Mouse (Mus musculus) lung, postnatal 4 days (tissue): ENCODE measurements around the gene Nt5c.
"Not testable (repeated sequence)": the region's sequence is repeated elsewhere in the genome, so short reads cannot be mapped to it uniquely, and the experiment has no call there.

ENCODE experiments used
- DNase-seq, 2 experiments: peaks; one replicate each; pipeline ENCODE4 v3.0.0; 2021

Nt5c gene

DNA sequence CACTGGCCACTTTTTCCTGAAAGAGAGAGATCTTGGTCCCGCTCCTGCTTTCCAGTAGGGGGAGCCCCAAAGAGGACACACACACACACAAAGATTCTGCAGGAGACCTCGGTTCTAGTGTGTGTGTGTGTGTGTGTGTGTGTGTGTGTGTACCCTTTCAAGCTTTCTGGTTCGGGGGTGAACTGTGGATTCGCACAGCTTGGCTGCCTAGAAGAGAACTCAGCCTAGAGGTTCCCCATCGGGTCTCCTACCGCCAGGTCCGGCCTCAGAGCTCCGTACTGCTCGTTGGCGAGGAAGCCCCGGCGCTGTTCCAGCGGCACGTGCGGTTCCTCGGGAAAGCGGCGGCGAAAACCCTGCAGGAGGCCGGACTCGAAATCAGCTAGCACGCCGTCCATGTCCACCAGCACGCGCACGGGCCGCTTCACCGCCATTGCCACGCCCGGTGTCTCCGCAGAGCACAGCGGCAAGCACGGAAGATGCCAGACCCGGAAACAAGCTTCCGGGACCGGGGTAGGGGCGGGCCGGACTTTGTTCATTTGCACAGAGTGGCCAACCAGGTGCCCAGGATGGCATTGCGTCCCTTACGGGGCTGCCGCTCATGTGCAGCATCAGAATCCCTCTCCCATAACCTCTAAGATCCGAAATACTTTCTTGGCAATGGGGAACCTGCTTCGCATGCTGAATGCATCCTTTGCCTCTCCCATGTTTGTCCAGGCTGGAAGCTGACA lies at the start of gene Nt5c:
TSS of gene Nt5c (minus strand) at position 507 of the 728 bp plus-strand sequence.
- peak; percentile 87 to 89 for DNase-seq

DNA sequence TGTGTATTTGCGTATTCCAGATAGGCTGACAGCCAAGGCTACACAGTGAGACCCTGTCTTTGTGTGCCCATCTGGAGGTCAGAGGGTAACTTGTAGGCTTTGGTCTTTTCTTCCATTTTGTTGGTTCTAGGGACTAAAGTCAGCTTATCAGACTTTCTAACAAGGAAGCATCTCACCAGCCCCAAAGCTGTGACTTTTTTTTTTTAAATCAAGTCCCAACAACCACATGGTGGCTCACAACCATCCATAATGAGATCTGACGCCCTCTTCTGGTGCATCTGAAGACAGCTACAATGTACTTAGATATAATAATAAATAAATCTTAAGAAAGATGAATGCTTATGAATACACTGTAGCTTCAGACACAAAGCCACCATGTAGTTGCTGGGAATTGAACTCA lies 46.4 kb upstream of the Nt5c start:
- DNase-seq: no peak

DNA sequence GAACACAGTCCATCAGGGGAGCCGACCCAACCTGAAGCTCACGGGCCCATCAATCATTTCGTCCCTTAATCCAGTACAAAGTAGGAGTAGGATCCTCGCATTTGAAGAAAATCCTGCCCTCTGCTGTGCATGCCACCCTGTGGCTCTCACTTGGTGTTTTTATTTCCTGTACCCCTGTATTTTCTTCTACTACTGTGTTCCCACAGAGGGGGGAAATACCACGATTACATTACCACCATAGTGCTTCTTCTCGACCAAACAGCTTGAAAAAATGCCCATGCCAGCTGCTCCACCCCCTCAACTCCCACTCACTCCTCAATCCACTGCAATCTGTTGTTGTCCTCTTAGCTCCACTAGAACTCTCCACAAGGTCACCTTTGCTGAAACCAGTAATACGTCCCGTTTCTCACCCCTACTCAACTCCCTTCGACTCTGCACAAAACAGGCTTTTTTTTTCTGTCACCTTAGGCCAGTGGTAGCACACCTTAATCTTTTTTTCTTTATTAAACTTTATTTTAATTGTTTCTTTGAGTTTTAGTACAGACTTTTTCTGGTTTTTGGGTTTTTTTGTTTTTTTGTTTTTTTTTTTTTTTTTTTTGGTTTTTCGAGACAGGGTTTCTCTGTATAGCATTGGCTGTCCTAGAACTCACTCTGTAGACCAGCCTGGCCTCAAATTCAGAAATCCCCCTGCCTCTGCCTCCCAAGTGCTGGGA lies 45.4 kb upstream of the Nt5c start:
- no peak for DNase-seq

DNA sequence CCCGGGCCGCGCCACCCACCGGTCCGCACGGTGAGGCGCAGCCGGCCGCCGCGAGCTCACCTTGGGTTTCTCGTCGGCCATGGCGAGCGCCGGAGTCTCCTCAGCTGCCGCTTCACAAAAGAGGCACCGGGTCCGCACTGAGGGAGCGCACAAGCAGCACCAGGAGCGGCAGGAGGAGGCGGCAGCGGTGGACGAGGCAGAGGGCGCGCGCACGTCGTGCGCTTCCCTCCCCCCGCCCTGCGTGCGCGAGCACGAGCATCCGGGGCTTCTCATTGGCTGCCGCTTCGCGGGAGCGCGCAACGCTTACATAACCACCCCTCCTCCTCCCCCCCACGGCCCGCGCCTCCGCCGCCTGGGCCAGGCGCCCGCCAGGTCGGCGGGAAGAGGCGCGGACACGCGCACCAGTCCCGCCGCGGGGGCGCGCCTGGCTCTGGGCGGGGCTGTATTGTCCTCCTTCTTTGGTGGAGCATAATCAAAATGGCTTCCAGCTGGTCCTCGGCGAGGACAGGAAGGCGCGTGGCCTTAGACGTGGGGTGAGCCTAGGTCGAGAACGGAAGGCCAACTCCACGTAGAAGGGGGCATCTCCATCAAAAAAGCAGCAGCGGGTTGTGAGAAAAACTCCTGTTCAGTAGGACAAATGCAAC lies 44.5 kb upstream of the Nt5c start, which contains the start of gene Sumo2:
TSS of gene Sumo2 (minus strand) at position 239 of the 644 bp plus-strand sequence.
- peak; percentile 99 for DNase-seq

GRCm38 (mm10) chr11:115535401-115536037 lies 43.9 kb upstream of the Nt5c start:
- DNase-seq: peak; percentile 76 to 89

DNA sequence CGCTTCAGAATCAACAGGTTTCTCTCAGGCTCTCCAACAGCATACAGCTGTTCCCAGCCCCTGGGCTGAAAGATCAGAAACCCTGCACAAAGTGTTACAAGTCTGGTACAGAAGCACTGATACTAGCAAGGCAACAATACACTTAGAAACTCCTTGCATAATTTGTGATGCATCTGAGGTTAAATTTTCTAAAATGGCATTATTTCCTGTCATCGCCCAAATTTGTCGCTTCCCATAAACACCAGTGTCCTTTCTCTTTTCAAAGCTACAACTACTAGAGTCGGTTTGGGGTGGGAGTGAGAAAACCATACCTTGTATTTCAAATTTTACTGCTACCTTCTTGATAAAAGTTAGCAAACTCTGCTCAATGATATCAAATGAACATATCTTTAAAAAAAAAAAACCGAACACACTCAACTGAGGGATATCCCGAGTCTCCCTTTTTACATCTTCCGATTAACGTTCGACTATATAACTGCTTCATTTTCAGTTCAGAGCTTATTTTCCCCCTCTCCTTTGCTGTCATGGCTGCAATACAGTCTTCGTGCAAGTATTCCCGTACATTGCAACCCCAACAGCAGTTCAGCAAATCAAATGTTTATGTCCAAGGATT lies 43.2 kb upstream of the Nt5c start:
- DNase-seq: no peak

GRCm38 (mm10) chr11:115526446-115526845 lies 34.8 kb upstream of the Nt5c start:
- not testable (repeated sequence) for DNase-seq

DNA sequence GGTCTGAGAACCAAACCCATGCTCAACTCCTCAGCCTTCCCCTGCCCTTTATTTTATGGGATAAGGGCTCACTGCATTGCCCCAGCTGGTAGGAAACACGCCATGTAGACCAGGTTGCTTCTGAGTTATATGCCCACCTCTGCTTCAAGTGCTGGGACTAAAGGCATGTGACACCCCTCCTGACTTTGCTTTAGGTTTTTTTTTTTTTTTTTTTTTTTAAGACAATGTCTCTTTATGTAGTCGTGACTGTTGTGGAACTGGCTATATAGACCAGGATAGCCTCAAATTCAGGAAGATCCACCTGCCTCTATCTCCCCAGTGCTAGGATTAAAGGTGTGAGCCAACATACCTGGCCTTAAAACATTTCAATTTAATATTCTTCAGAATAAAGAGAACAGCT lies 31.0 kb upstream of the Nt5c start:
- no peak for DNase-seq

DNA sequence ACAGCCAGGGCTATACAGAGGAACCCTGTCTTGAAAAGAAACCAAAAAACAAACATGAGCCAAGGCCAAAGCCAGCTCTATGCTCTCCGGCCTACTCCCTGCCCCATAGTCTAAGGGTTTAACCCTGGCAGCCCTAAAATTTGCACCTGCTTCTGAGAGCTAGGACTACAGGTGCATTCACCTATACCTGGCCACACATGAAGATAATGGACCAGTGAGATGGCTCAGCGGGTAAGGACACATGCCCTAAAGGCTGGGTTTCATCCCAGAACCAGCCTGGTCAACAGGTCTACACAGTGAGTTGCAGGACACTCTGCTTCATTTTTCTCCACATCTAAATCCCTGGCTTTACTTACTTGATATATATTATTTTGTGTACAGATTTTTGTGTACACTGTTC lies 30.6 kb upstream of the Nt5c start:
- DNase-seq: no peak

- DNase-seq: no peak
Measured at GRCm38 (mm10) chr11:115521080-115521479, 29.4 kb upstream of the Nt5c start.

GRCm38 (mm10) chr11:115520218-115520617 lies 28.6 kb upstream of the Nt5c start:
- no peak for DNase-seq

- DNase-seq: no peak
Measured at GRCm38 (mm10) chr11:115519581-115519980, 27.9 kb upstream of the Nt5c start.

GRCm38 (mm10) chr11:115518693-115519092 lies 27.0 kb upstream of the Nt5c start:
- no peak for DNase-seq

GRCm38 (mm10) chr11:115516942-115517341 lies 25.3 kb upstream of the Nt5c start:
- no peak for DNase-seq

DNA sequence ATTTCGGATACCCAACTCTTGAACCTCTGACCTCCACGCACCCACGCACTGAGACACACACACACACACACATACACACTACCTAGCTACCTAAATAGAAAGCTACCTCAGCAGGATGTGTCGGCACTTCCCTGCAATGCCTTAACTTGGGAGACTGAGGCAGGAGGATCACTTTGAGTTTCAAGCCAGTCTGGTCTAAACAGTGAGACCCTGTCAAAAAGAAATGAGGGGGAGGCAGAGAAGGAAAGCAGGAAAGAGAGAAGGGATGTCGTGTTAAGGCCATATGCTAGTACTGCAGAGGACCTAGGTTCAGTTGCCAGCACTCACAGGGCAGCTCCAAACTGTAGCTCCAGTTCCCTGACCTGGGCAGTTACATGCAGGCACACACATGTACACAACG lies 23.4 kb upstream of the Nt5c start:
- DNase-seq: no peak

DNA sequence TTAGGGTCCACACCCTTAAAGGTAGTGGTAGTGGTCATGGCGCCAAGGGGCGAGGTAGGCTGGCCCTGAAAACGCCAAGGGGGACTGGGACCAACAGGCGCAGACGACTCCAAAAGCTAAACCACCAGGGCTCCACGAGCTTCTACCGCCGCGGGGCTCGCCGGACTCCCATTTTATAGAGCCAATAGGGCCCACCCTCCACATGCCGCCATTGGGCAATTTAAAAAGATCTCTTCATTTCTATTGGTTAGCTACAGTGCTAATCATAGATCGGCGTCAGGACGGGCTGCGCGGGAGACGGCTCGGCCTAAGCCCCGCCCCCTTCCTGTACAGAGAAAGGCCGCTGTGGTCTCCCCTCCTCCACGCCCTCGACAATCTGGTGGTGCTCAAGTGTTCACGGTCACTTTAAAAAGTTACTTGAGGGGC lies 22.6 kb upstream of the Nt5c start, which contains the start of gene Jpt1:
TSS of gene Jpt1 (minus strand) at position 150 of the 426 bp plus-strand sequence.
- peak; percentile 97 to 98 for DNase-seq

DNA sequence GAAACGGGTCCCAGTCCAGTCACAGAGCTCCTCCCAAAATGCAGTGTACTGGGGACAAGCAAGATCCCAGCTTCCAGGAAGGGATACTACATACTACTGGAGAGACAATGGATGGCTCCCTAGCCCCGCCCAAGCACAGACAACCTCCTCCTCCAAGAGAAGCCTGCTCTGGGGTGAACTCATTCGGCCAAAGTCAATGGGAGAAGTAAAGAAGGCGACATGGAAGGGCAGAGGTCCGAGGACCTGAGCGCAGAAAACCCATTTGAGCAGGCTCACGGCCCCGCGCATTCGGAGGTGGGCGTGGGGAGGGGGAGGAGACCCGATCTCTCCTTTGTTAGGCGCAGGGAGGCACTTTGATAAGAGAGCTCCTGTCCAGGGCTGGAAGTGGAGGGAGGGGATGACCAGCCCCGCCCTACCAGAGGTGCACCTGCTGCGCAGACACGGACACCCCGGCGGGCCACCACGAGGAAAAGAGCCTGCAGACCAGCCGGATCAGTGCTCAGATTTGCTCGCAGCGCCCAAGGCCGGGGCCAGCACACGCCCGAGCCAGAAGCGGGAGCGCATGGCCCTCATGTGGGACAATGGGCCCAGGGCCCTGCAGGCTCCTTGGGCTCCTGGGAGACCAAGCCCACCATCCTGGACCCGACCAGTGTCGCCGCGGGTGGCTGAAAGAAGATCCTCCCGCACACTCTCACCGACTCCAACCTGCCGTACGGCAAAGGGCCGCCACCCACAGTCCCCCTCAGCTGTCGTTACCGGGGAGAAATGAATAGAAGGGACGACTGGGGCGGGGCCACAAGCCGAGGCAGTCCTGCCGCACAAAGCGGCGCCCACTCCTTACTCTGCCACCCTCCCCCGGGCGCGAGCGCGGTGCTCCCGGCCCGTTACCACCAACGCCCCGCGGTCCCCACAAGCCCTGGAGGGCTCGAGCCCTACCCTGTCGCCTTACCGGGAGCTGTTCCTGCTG lies 21.9 kb upstream of the Nt5c start:
- peak; percentile 57 to 59 for DNase-seq

DNA sequence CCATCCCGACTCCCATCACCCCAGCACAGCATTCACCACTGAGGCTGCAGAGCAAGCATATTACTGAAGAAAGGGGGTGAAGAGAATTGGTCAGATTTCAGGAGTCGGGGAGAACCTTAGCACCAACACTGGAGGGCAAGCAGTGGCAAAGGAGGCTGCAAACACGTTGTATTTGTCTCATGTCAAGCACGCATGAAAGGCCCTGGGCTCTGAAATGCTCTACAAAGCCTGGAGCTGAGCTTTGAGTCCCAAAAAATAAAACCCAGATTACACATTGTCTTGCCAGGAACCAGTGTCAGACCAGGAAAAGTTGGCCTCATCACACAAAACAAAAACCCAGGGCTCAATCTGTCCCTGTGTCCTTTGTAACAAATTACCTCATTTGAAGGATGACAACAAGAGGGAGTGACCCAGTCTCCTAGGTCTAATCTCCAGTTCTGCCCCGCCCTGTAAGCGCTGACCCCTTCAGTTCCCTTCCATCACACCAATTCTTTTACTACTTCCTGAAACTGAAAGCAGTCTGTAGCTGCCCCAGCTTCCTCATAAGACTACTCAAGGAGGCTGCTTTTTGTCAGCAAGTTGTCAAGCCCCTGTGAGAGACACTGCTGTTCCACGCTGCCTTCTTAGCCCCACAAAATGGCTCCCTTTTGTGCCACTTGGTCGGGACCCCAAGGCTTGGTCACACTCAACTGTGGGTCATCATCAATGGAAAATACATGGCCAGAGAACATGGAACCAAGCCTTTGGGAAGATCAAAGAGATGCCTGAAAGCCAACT lies 20.9 kb upstream of the Nt5c start:
- DNase-seq: peak; percentile 50 to 53

GRCm38 (mm10) chr11:115512004-115512403 lies 20.3 kb upstream of the Nt5c start:
- no peak for DNase-seq

- no peak for DNase-seq
Measured at GRCm38 (mm10) chr11:115511121-115511520, 19.5 kb upstream of the Nt5c start.

DNA sequence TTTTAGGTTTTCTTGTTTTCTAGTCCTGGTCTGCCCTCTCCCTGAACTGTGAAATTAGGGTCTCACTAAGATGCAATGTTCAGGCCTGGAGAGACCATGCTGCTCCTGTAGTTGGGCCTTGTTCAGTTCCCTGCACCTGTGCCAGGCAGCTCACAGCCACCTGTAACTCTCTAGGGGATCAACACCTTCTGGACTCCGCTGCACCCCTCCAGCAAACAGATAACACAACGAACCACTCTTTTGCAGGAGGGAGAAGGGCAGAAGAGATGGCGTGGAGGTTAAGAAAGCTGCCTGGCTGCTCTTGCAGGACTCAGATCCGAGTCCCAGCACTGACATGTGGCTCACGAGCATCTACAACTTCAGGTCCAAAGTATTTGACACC lies 18.8 kb upstream of the Nt5c start:
- no peak for DNase-seq
